Mouse (Mus musculus) forebrain, embryonic 14.5 days (tissue): ENCODE measurements at regions not wholly inside any gene's neighbourhood (a gene's known extent, or its start where the extent isn't known, plus 50 kb on each side); places are given as distances from the start of the nearest gene placed in this dataset.

ENCODE experiments used
- ATAC-seq: fragments of 200-750 bp; cut with Nextera tagmentation; 2 replicates; pipeline ENCODE4 v1.8.0; 2017; ENCODE audit warnings: mild to moderate bottlenecking, moderate library complexity
- DNase-seq: peaks from one replicate; pipeline ENCODE4 v3.0.0-alpha.2; 2015; ENCODE audit warnings: low spot score
- H3K27ac ChIP-seq: fragments of 300-500 bp; sonication (generic); 2 replicates; pipeline ENCODE4 v1.5.1; 2014; ENCODE audit warnings: low read depth, mild to moderate bottlenecking, control low read depth, low read length, moderate library complexity
- H3K27me3 ChIP-seq: fragments of 300-500 bp; sonication (generic); replicated peaks from 2 replicates; pipeline ENCODE4 v1.6.1; 2014; ENCODE audit warnings: low read length, control low read depth, mixed read lengths; ENCODE audit not compliant: control insufficient read depth, insufficient read depth
- H3K36me3 ChIP-seq: fragments of 300-500 bp; sonication (generic); 2 replicates; pipeline ENCODE4 v1.6.1; 2014; ENCODE audit warnings: low read length, control low read depth; ENCODE audit not compliant: control insufficient read depth, insufficient read depth
- H3K4me1 ChIP-seq: fragments of 300-500 bp; sonication (generic); 2 replicates; pipeline ENCODE4 v1.6.1; 2014; ENCODE audit warnings: antibody characterized with exemption, low read length, control low read depth; ENCODE audit not compliant: control insufficient read depth, insufficient read depth
- H3K4me2 ChIP-seq: fragments of 300-500 bp; sonication (generic); 2 replicates; pipeline ENCODE4 v1.6.1; 2014; ENCODE audit warnings: mild to moderate bottlenecking, control low read depth, low read length
- H3K4me3 ChIP-seq: fragments of 300-500 bp; sonication (generic); 2 replicates; pipeline ENCODE4 v1.5.1; 2014; ENCODE audit warnings: low read depth, low read length, control low read depth
- H3K9ac ChIP-seq: fragments of 300-500 bp; sonication (generic); 2 replicates; pipeline ENCODE4 v1.6.1; 2014; ENCODE audit warnings: mild to moderate bottlenecking, low read length, control low read depth, moderate library complexity
- H3K9me3 ChIP-seq: fragments of 300-500 bp; sonication (generic); replicated peaks from 2 replicates; pipeline ENCODE4 v1.6.1; 2016; ENCODE audit warnings: low read length, control low read depth, mixed read lengths; ENCODE audit not compliant: control insufficient read depth
- WGBS: fragments of 180-500 bp; shearing (Covaris S2); extraction: QIAGEN DNeasy Blood & Tissue Kit; methylation state at CpG from one replicate; pipeline ENCODE4 v1.1.7; 2014; 5-methylcytosine and 5-hydroxymethylcytosine counted together

- DNase-seq (peak; percentile 37), ATAC-seq (no peak)
- H3K9me3 ChIP-seq, result no peaks in the 10 kb centered on the region
- H3K27me3 ChIP-seq, result no peaks in the 10 kb centered on the region
- no peak overlapping the region for H3K4me3 ChIP-seq
- 51% methylated on average over 7 of the region's 7 CpGs for WGBS
- H3K9ac ChIP-seq, result no peak overlapping the region
- no peak overlapping the region for H3K4me2 ChIP-seq
- no peak overlapping the region for H3K27ac ChIP-seq
- H3K4me1 ChIP-seq, result no peaks in the 10 kb centered on the region
- no peaks in the 10 kb centered on the region for H3K36me3 ChIP-seq
These were observed 346.1 kb downstream of the Atp23 start for GRCm38 (mm10) chr10:126555080-126555479.

GRCm38 (mm10) chr10:126531950-126532349 lies 369.2 kb downstream of the Atp23 start:
- Histone ChIP-seq H3K36me3 (no peaks in the 10 kb centered on the region), H3K27ac (no peak overlapping the region), H3K4me3 (no peak overlapping the region), H3K27me3 (no peaks in the 10 kb centered on the region), H3K9ac (no peak overlapping the region), H3K4me2 (no peak overlapping the region), H3K4me1 (no peaks in the 10 kb centered on the region), H3K9me3 (no peaks in the 10 kb centered on the region)
- 42% methylated on average over 3 of the region's 3 CpGs for WGBS
- no peak for DNase-seq
- ATAC-seq, result no peak

- H3K4me1 ChIP-seq, result no peaks in the 10 kb centered on the region
- H3K27ac ChIP-seq, result no peak overlapping the region
- WGBS, result 84% methylated on average over 1 of the region's 1 CpGs
- DNase-seq (peak; percentile 77), ATAC-seq (no peak)
- H3K27me3 ChIP-seq, result no peaks in the 10 kb centered on the region
- no peak overlapping the region for H3K4me3 ChIP-seq
- H3K4me2 ChIP-seq, result no peak overlapping the region
- no peak overlapping the region for H3K9ac ChIP-seq
- H3K36me3 ChIP-seq, result no peaks in the 10 kb centered on the region
- no peaks in the 10 kb centered on the region for H3K9me3 ChIP-seq
These were observed 369.8 kb downstream of the Atp23 start for GRCm38 (mm10) chr10:126531368-126531767.

GRCm38 (mm10) chr10:126528801-126529200 lies 372.4 kb downstream of the Atp23 start:
- H3K36me3 ChIP-seq, result no peaks in the 10 kb centered on the region
- no peak for DNase-seq
- no peaks in the 10 kb centered on the region for H3K4me1 ChIP-seq
- no peak overlapping the region for H3K4me2 ChIP-seq
- H3K9ac ChIP-seq, result no peak overlapping the region
- H3K9me3 ChIP-seq, result no peaks in the 10 kb centered on the region
- no peaks in the 10 kb centered on the region for H3K27me3 ChIP-seq
- no peak for ATAC-seq
- H3K4me3 ChIP-seq, result no peak overlapping the region
- 89% methylated on average over 2 of the region's 2 CpGs for WGBS
- no peak overlapping the region for H3K27ac ChIP-seq

GRCm38 (mm10) chr10:126526186-126526585 lies 375.0 kb downstream of the Atp23 start:
- H3K27ac ChIP-seq, result no peak overlapping the region
- no peaks in the 10 kb centered on the region for H3K4me1 ChIP-seq
- 0 out of 2 replicates have a peak, but pooled peaks have one; percentile 66 for ATAC-seq
- no peak overlapping the region for H3K4me2 ChIP-seq
- H3K9me3 ChIP-seq, result no peaks in the 10 kb centered on the region
- H3K4me3 ChIP-seq, result no peak overlapping the region
- no peaks in the 10 kb centered on the region for H3K36me3 ChIP-seq
- WGBS, result 13% methylated on average over 5 of the region's 5 CpGs
- DNase-seq, result no peak
- no peaks in the 10 kb centered on the region for H3K27me3 ChIP-seq
- H3K9ac ChIP-seq, result no peak overlapping the region

- Histone ChIP-seq H3K4me3 (no peak overlapping the region), H3K36me3 (no peaks in the 10 kb centered on the region), H3K9me3 (no peaks in the 10 kb centered on the region; the same call in 1 of the 2 replicates), H3K4me1 (no peaks in the 10 kb centered on the region), H3K27ac (no peak overlapping the region), H3K27me3 (no peaks in the 10 kb centered on the region), H3K4me2 (no peak overlapping the region), H3K9ac (no peak overlapping the region)
- DNase-seq (no peak), ATAC-seq (no peak)
- 42% methylated on average over 7 of the region's 7 CpGs for WGBS
These were observed 379.0 kb downstream of the Atp23 start for GRCm38 (mm10) chr10:126521836-126522815.

- no peak for DNase-seq
- no peak for ATAC-seq
- Histone ChIP-seq H3K9me3 (no peaks in the 10 kb centered on the region; the same call in 1 of the 2 replicates), H3K36me3 (no peaks in the 10 kb centered on the region), H3K4me1 (no peaks in the 10 kb centered on the region), H3K9ac (no peak overlapping the region), H3K4me2 (no peak overlapping the region), H3K27ac (no peak overlapping the region), H3K27me3 (no peaks in the 10 kb centered on the region), H3K4me3 (no peak overlapping the region)
- 47% methylated on average over 9 of the region's 9 CpGs for WGBS
These were observed 380.2 kb downstream of the Atp23 start for GRCm38 (mm10) chr10:126520973-126521372.

GRCm38 (mm10) chr10:126513185-126513584 lies 388.0 kb downstream of the Atp23 start:
- Histone ChIP-seq H3K9ac (no peak overlapping the region), H3K27me3 (no peaks in the 10 kb centered on the region), H3K4me1 (no peaks in the 10 kb centered on the region), H3K27ac (no peak overlapping the region), H3K36me3 (no peaks in the 10 kb centered on the region), H3K4me2 (no peak overlapping the region), H3K9me3 (no peaks in the 10 kb centered on the region; the same call in 1 of the 2 replicates), H3K4me3 (no peak overlapping the region)
- no peak for DNase-seq
- no peak for ATAC-seq
- 80% methylated on average over 7 of the region's 7 CpGs for WGBS

GRCm38 (mm10) chr10:126511511-126511910 lies 389.6 kb downstream of the Atp23 start:
- no peaks in the 10 kb centered on the region for H3K36me3 ChIP-seq
- no peaks in the 10 kb centered on the region for H3K9me3 ChIP-seq
- no peak overlapping the region for H3K9ac ChIP-seq
- no peak overlapping the region for H3K4me2 ChIP-seq
- 96% methylated on average over 10 of the region's 10 CpGs for WGBS
- no peak overlapping the region for H3K27ac ChIP-seq
- H3K4me3 ChIP-seq, result no peak overlapping the region
- ATAC-seq (no peak), DNase-seq (no peak)
- H3K27me3 ChIP-seq, result no peaks in the 10 kb centered on the region
- no peaks in the 10 kb centered on the region for H3K4me1 ChIP-seq
